Mouse (Mus musculus): ENCODE measurements around the gene Ppp1r12b.

GRCm38 (mm10) chr1:134796536-134796935 is 159.2 kb downstream of the Ppp1r12b start:
- TF ChIP-seq CTCF (IDR thresholded peaks at IDR 0.05; ENCODE audit: control insufficient read depth, insufficient read depth, low read length) (no peak), POLR2A (IDR thresholded peaks at IDR 0.05; ENCODE audit: borderline replicate concordance, control insufficient read depth, low read depth, low read length) (no peak)

Measured in bone marrow, adult 2 months (tissue).